Mouse (Mus musculus) mouse trophoblast stem cell (cell line): ENCODE measurements around the gene Ddr1.

ENCODE experiments used
- in situ Hi-C, 2 experiments: fragments of 300-500 bp; cut with MseI, MboI; formaldehyde crosslinking; loops; 2 replicates in 1 of 2; 3 replicates in 1 of 2; pipeline ENCODE4 v1.15.1; 2025

The Ddr1 gene

GRCm38 (mm10) chr17:35643609-35644236 lies 60.7 kb downstream of the Ddr1 start, which contains the start of gene Mucl3:
Mucl3 (minus strand) TSS chr17:35643695.
- in situ Hi-C loops: loop anchor here in 1 of 2 experiments (25.0 kb wide), 1 partner anchor 1681 kb away; the partner anchor contains the start of genes B3galt4, Rps18 and Vps52

- in situ Hi-C loops: loop anchor here in 1 of 2 experiments (25.0 kb wide), 1 partner anchor 1677 kb away; the partner anchor contains the start of genes B3galt4, Rps18 and Vps52
Measured at GRCm38 (mm10) chr17:35639352-35639751, 65.1 kb downstream of the Ddr1 start.

DNA sequence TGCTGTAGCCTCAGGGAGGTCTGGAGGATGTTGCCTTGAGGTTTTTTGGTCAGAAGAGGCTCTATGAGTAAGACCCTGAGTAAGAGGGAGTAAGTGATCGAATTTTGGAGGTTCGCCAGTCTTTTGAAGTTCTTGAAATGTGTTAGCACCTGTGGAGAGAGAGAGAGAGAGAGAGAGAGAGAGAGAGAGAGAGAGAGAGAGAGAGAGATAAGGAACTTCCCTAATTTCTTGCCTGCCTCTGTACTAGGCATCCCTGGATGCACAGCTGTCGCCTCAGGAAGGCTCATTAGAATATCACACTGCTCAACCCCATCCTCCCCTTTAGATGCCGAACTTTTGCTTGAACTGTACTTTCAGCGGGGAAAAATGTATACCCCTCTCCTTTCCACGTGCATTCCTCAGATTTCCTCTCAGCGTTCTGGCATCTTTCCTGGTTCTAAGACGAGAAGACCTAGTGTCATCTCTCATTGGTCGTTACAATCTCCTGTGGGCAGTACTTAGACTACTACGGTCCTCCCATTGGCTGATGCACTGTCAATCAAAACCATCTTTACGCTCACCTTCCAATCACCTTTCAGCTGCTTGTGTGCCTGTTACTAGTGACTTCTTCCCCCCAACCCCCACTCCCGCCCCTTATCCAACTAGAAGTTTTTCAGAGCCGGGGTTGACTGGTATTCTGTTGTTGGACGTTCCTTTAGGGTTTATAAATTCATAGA lies 65.8 kb downstream of the Ddr1 start:
- in situ Hi-C loops: loop anchor here in 1 of 2 experiments (25.0 kb wide), 1 partner anchor 1676 kb away; the partner anchor contains the start of genes B3galt4, Rps18 and Vps52

GRCm38 (mm10) chr17:35636363-35636762 lies 68.1 kb downstream of the Ddr1 start:
- in situ Hi-C loops: loop anchor here in 1 of 2 experiments (25.0 kb wide), 1 partner anchor 1674 kb away; the partner anchor contains the start of genes B3galt4, Rps18 and Vps52

DNA sequence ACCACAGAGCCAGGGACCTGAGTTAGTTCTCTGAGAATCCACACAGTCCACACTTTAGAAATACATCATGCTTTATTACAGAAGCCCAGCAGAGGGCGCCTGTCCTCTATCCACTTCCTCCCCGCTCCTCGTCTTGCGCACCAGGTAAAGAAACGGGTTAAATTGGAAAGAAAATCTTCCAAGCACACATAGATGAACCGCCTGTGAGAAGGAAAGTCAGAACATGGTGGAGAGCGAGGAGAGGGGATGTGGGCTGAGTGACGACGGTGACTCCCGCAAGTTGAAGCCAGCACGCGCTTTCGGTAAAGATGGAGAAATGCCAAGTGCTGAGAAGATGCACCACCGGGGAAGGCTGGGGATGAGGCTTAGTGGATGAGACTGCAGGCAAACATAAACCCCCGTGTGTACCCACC lies 68.7 kb downstream of the Ddr1 start:
- in situ Hi-C loops: loop anchor here in 1 of 2 experiments (25.0 kb wide), 1 partner anchor 1673 kb away; the partner anchor contains the start of genes B3galt4, Rps18 and Vps52

DNA sequence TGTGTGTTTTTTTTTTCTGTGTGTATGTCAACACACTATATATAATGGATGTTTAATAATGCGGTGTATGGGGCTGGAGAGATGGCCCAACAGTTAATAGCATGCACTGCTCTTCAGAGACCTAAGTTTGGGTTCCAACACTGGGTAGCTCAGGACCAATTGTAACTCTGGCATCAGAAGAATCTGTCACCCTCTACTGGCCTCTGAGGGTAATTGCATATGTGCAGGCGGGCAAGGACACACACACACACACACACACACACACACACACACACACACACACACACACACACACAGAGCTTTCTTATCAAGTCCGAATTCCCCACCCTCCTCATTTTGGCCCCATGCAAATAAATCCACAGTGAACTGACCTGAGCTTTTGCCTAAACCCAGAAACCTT lies 69.2 kb downstream of the Ddr1 start:
- in situ Hi-C loops: loop anchor here in 1 of 2 experiments (25.0 kb wide), 1 partner anchor 1673 kb away; the partner anchor contains the start of genes B3galt4, Rps18 and Vps52

- in situ Hi-C loops: loop anchor here (5.0 to 25.0 kb wide), 2 partner anchors 103 to 1672 kb away; partner anchors contain the start of genes B3galt4 (in 1 of the 2), Rps18 (in 1 of the 2) and Vps52 (in 1 of the 2)
Measured at GRCm38 (mm10) chr17:35633992-35634391, 70.4 kb downstream of the Ddr1 start.
